ENCODE assay signal across 9 mouse cellular contexts in the genomic region with DNA sequence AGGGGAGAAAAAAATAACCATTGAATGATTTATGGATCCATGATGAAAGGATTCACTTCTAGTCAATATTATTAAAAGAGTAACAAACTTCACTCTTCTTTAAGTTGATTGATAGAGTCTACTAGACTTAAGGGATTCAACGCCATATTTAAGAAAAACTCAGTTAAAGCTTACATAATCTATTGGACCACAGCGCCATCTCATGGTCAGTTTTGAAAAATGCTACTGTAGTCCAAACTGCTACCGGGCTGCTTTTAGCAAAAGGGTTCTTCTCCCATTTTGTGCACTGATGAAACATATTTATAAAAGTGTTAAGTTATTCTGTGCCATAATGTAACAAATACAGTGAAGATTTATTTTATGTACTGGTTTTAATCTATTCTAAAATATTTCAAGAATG. TPM values are rescaled to one million over a fixed set of nuclear protein-coding genes. Genes with fewer than 3 reads are reported as not detected.
A peak's percentile ranks its signal among the peaks of the same experiment; 100 is the strongest.
DNase-seq lines count a peak whose midpoint lies in the region; ATAC-seq and TF ChIP-seq lines count a peak whose summit lies in the region.
"Had no signal": no experiment of that assay in that cellular context is flagged by ENCODE, and none has a peak within 500 bp of the region (broad histone marks: within the 10 kb centered on the region; RNA-seq: fewer than 3 reads in every experiment).

No protein-coding gene starts in this region.

- dilution Hi-C loops in CH12.LX (cut with MboI; ENCODE audit: extremely low pct_ligation_motif_present, extremely low pct_unique_long_range_greater_than_20kb, low sequenced_read_pairs), result no loop called here

- H3K4me3 ChIP-seq in kidney, embryonic 14.5 days (ENCODE audit: low read length), result no peak overlapping the region
- no peak overlapping the region for H3K4me3 ChIP-seq in CH12.LX (replicated peaks in 1 of 3; ENCODE audit: low read depth in 2 of 3, low read length in 2 of 3, poor library complexity in 1 of 3)
- no peak overlapping the region for H3K4me3 ChIP-seq in liver, embryonic 14.5 days (ENCODE audit: insufficient read depth in 1 of 2, low read depth in 2 of 2, low read length in 2 of 2)
- H3K4me3 ChIP-seq: erythroblast, embryonic 14.5 days had no signal

- H3K4me2 ChIP-seq in kidney, embryonic 14.5 days (replicated peaks; ENCODE audit: low read depth, low read length), result no peak overlapping the region
- H3K4me2 ChIP-seq in CH12.LX (ENCODE audit: insufficient read depth, low read depth, poor library complexity, severe bottlenecking), result no peak overlapping the region
- no peak overlapping the region for H3K4me2 ChIP-seq in liver, embryonic 14.5 days (ENCODE audit: low read depth)

- no peaks in the 10 kb centered on the region for H3K79me2 ChIP-seq in CH12.LX (replicated peaks; ENCODE audit: control insufficient read depth, extremely low read depth, insufficient read depth, poor library complexity, severe bottlenecking)

- no peaks in the 10 kb centered on the region for H3K27me3 ChIP-seq in kidney, embryonic 14.5 days (ENCODE audit: control insufficient read depth, insufficient read depth, low read length)
- no peaks in the 10 kb centered on the region for H3K27me3 ChIP-seq in CH12.LX (replicated peaks)
- H3K27me3 ChIP-seq in liver, embryonic 14.5 days (ENCODE audit: control insufficient read depth, insufficient read depth, low read length), result no peaks in the 10 kb centered on the region
- no peaks in the 10 kb centered on the region for H3K27me3 ChIP-seq in splenic B cell, adult 2 months (ENCODE audit: control insufficient read depth, insufficient read depth, low read length, poor library complexity, severe bottlenecking)

- H3K4me1 ChIP-seq in kidney, embryonic 14.5 days (ENCODE audit: control insufficient read depth, insufficient read depth, low read length), result no peaks in the 10 kb centered on the region
- H3K4me1 ChIP-seq in CH12.LX (ENCODE audit: control insufficient read depth in 1 of 2, insufficient read depth in 2 of 2), result peaks cover 0 to 3% of the 10 kb centered on the region in 2 experiments; a peak in 2 of 4 replicates
- H3K4me1 ChIP-seq in liver, embryonic 14.5 days (replicated peaks; ENCODE audit: control insufficient read depth in 2 of 2, insufficient read depth in 2 of 2, low read length in 1 of 2), result no peaks in the 10 kb centered on the region

- peak; percentile 88 for TF ChIP-seq RAD21 in CH12.LX (IDR thresholded peaks at IDR 0.05; ENCODE audit: low read depth, low read length)

- ATAC-seq in kidney, embryonic 14.5 days (ENCODE audit: low FRiP score, low TSS enrichment), result no peak
- ATAC-seq in liver, embryonic 14.5 days (ENCODE audit: insufficient read depth), result no peak

- peak; percentile 29 to 81; a peak in 3 of 4 replicates for TF ChIP-seq CTCF in CH12.LX (conservative IDR thresholded peaks at IDR 0.05 in 1 of 2, IDR thresholded peaks at IDR 0.05 in 1 of 2; ENCODE audit: low read depth in 2 of 2, low read length in 2 of 2)
- peak; percentile 51; the same call in 1 of the 2 replicates for TF ChIP-seq CTCF in liver, embryonic 14.5 days (IDR thresholded peaks at IDR 0.05; ENCODE audit: low read depth)

- H3K36me3 ChIP-seq in kidney, embryonic 14.5 days (ENCODE audit: control insufficient read depth, insufficient read depth, low read length), result no peaks in the 10 kb centered on the region
- H3K36me3 ChIP-seq in CH12.LX (replicated peaks in 1 of 2; ENCODE audit: control insufficient read depth in 1 of 2, insufficient read depth in 1 of 2, low read length in 1 of 2), result no peaks in the 10 kb centered on the region
- no peaks in the 10 kb centered on the region for H3K36me3 ChIP-seq in liver, embryonic 14.5 days (replicated peaks; ENCODE audit: control insufficient read depth, insufficient read depth, low read depth)
- H3K36me3 ChIP-seq in splenic B cell, adult 2 months (ENCODE audit: control insufficient read depth, insufficient read depth, low read length, poor library complexity, severe bottlenecking), result no peaks in the 10 kb centered on the region

- DNase-seq in kidney, adult 9 months, result peak; percentile 47
- DNase-seq in CH12.LX (ENCODE audit: extremely low read depth), result peak; percentile 79
- DNase-seq in T-cell, adult 2 months (ENCODE audit: low spot score), result peak; percentile 2
- DNase-seq in fibroblast of lung, adult 2 months (ENCODE audit: low read depth), result peak; percentile 48
- peak; percentile 41 to 63 (median 51) for DNase-seq in liver, embryonic 14.5 days (ENCODE audit: low read depth in 3 of 3, low spot score in 3 of 3)
- peak; percentile 72 for DNase-seq in splenic B cell, adult 2 months (ENCODE audit: low read depth, low spot score)
- DNase-seq in cerebellum, adult 11 months, result no peak

- TF ChIP-seq EP300 in CH12.LX (IDR thresholded peaks at IDR 0.05; ENCODE audit: low read length), result no peak
- no peak for TF ChIP-seq EP300 in liver, embryonic 14.5 days (IDR thresholded peaks at IDR 0.05; ENCODE audit: low read depth)

- in situ Hi-C loops in CH12.LX (cut with MboI; ENCODE audit: low pct_ligation_motif_present, low pct_unique_long_range_greater_than_20kb, low sequenced_read_pairs), result no loop called here

- WGBS in kidney, embryonic 14.5 days, result 29% methylated on average over 3 of the region's 3 CpGs
- WGBS in liver, embryonic 14.5 days (ENCODE audit: insufficient replicate concordance), result 12% methylated on average over 3 of the region's 3 CpGs

- H3K9ac ChIP-seq in kidney, embryonic 14.5 days (ENCODE audit: low read depth, low read length), result no peak overlapping the region
- no peak overlapping the region for H3K9ac ChIP-seq in CH12.LX (ENCODE audit: insufficient read depth, low read depth)
- H3K9ac ChIP-seq in liver, embryonic 14.5 days (replicated peaks), result no peak overlapping the region

- H3K27ac ChIP-seq in kidney, embryonic 14.5 days (ENCODE audit: low read depth, low read length), result no peak overlapping the region
- no peak overlapping the region for H3K27ac ChIP-seq in CH12.LX (ENCODE audit: insufficient read depth, low read depth)
- no peak overlapping the region for H3K27ac ChIP-seq in liver, embryonic 14.5 days

- no peaks in the 10 kb centered on the region for H3K9me3 ChIP-seq in kidney, embryonic 14.5 days (ENCODE audit: control insufficient read depth, low read length)
- H3K9me3 ChIP-seq in CH12.LX (replicated peaks; ENCODE audit: low read length), result no peaks in the 10 kb centered on the region
- no peaks in the 10 kb centered on the region for H3K9me3 ChIP-seq in liver, embryonic 14.5 days (ENCODE audit: control insufficient read depth, low read length)

- no peak for TF ChIP-seq POLR2A in CH12.LX (IDR thresholded peaks at IDR 0.05; ENCODE audit: low read depth, low read length)

TF ChIP-seq in CH12.LX, 34 proteins besides CTCF, POLR2A, EP300 and RAD21:
- TF ChIP-seq MXI1 (IDR thresholded peaks at IDR 0.05; ENCODE audit: low read depth, low read length) (no peak), SMC3 (IDR thresholded peaks at IDR 0.05; ENCODE audit: low read depth, low read length) (peak; percentile 72)

RNA-seq across cellular contexts. Expression of gene Esd, which starts 23.0 kb away (rescaled TPM):
- polyA plus RNA-seq in kidney, embryonic 14.5 days (2014; fragmentation: Nextera tagmentation; extraction: Ambion mirVana), result 433 and 467 TPM in 2 replicates
- 206 and 231 TPM in 2 replicates for total RNA-seq in CH12.LX (2012; rRNA removed)
- 434 and 504 TPM in 2 replicates for total RNA-seq in CH12.LX (2014; rRNA removed)
- polyA plus RNA-seq in CH12.LX (2012; ENCODE audit: insufficient read length, low read depth), result 252 and 302 TPM in 2 replicates
- polyA plus RNA-seq in liver, embryonic 14.5 days (2012; rRNA removed), result 89.1 and 101 TPM in 2 replicates
- polyA plus RNA-seq in liver, embryonic 14.5 days (2014; fragmentation: Nextera tagmentation; extraction: Ambion mirVana), result 220 and 227 TPM in 2 replicates
